Mouse (Mus musculus): Measurements from ENCODE around the gene Clhc1. TPM values are rescaled to one million over a fixed set of nuclear protein-coding genes. Genes with fewer than 3 reads are reported as not detected.
"Not testable (repeated sequence)": the region's sequence is repeated elsewhere in the genome, so short reads cannot be mapped to it uniquely, and the experiment has no call there.

Clhc1 gene
- total RNA-seq, 1 experiment = 0.67 TPM

- no peak for DNase-seq (ENCODE audit: low read depth, low spot score)
- in situ Hi-C loops (cut with MboI; ENCODE audit: low sequenced_read_pairs in 2 of 2, unreplicated experiment in 2 of 2) = no loop called here
- Histone ChIP-seq H3K4me3 (ENCODE audit: insufficient read depth in 1 of 2, low read depth in 1 of 2, low read length in 2 of 2, poor library complexity in 1 of 2, severe bottlenecking in 1 of 2) (no peak overlapping the region), H3K9ac (ENCODE audit: insufficient read depth, low read depth, low read length, poor library complexity, severe bottlenecking) (no peak overlapping the region), H3K27ac (ENCODE audit: insufficient read depth, low read depth, low read length, poor library complexity, severe bottlenecking) (no peak overlapping the region), H3K9me3 (ENCODE audit: control insufficient read depth, insufficient read depth, low read depth, low read length) (no peaks in the 10 kb centered on the region), H3K4me1 (ENCODE audit: control insufficient read depth in 2 of 2, insufficient read depth in 2 of 2, low read length in 2 of 2, poor library complexity in 1 of 2) (no peaks in the 10 kb centered on the region), H3K36me3 (ENCODE audit: control insufficient read depth, insufficient read depth, low read length, poor library complexity, severe bottlenecking) (peaks cover 10% of the 10 kb centered on the region)
- TF ChIP-seq CHD2 (IDR thresholded peaks at IDR 0.05; ENCODE audit: low read depth, low read length) (no peak), MAFK (IDR thresholded peaks at IDR 0.05; ENCODE audit: insufficient read depth, low read depth, low read length) (no peak)
These were observed 9.5 kb upstream of the Clhc1 start for GRCm38 (mm10) chr11:29538201-29538600.

- DNase-seq (ENCODE audit: low read depth, low spot score) = no peak
- in situ Hi-C loops (cut with MboI; ENCODE audit: low sequenced_read_pairs in 2 of 2, unreplicated experiment in 2 of 2) = no loop called here
- Histone ChIP-seq H3K9me3 (ENCODE audit: control insufficient read depth, insufficient read depth, low read depth, low read length) (no peaks in the 10 kb centered on the region), H3K36me3 (ENCODE audit: control insufficient read depth, insufficient read depth, low read length, poor library complexity, severe bottlenecking) (peaks cover 17% of the 10 kb centered on the region), H3K27ac (ENCODE audit: insufficient read depth, low read depth, low read length, poor library complexity, severe bottlenecking) (no peak overlapping the region; the same call in 1 of the 2 replicates), H3K9ac (ENCODE audit: insufficient read depth, low read depth, low read length, poor library complexity, severe bottlenecking) (no peak overlapping the region), H3K4me3 (ENCODE audit: insufficient read depth in 1 of 2, low read depth in 1 of 2, low read length in 2 of 2, poor library complexity in 1 of 2, severe bottlenecking in 1 of 2) (no peak overlapping the region), H3K4me1 (ENCODE audit: control insufficient read depth in 2 of 2, insufficient read depth in 2 of 2, low read length in 2 of 2, poor library complexity in 1 of 2) (no peaks in the 10 kb centered on the region)
- TF ChIP-seq HCFC1 (IDR thresholded peaks at IDR 0.05; ENCODE audit: borderline replicate concordance, insufficient read depth, low read length) (no peak), MAFK (IDR thresholded peaks at IDR 0.05; ENCODE audit: insufficient read depth, low read depth, low read length) (no peak), CHD2 (IDR thresholded peaks at IDR 0.05; ENCODE audit: low read depth, low read length) (peak; percentile 29; the same call in 1 of the 2 replicates), ZNF384 (IDR thresholded peaks at IDR 0.05; ENCODE audit: low read depth, low read length) (no peak)
These were observed 3.4 kb upstream of the Clhc1 start for GRCm38 (mm10) chr11:29544225-29544945.

- H3K4me3 ChIP-seq (ENCODE audit: insufficient read depth in 1 of 2, low read depth in 1 of 2, low read length in 2 of 2, poor library complexity in 1 of 2, severe bottlenecking in 1 of 2); in situ Hi-C loops (cut with MboI; ENCODE audit: low sequenced_read_pairs in 2 of 2, unreplicated experiment in 2 of 2); H3K4me1 ChIP-seq (ENCODE audit: control insufficient read depth in 2 of 2, insufficient read depth in 2 of 2, low read length in 2 of 2, poor library complexity in 1 of 2); H3K9ac ChIP-seq (ENCODE audit: insufficient read depth, low read depth, low read length, poor library complexity, severe bottlenecking); DNase-seq (ENCODE audit: low read depth, low spot score); H3K9me3 ChIP-seq (ENCODE audit: control insufficient read depth, insufficient read depth, low read depth, low read length); H3K27ac ChIP-seq (ENCODE audit: insufficient read depth, low read depth, low read length, poor library complexity, severe bottlenecking): not testable (repeated sequence)
- H3K36me3 ChIP-seq (ENCODE audit: control insufficient read depth, insufficient read depth, low read length, poor library complexity, severe bottlenecking) = peaks cover 17% of the 10 kb centered on the region
These were observed 2.5 kb upstream of the Clhc1 start for GRCm38 (mm10) chr11:29545150-29545752.

- H3K27ac ChIP-seq (ENCODE audit: insufficient read depth, low read depth, low read length, poor library complexity, severe bottlenecking); DNase-seq (ENCODE audit: low read depth, low spot score); in situ Hi-C loops (cut with MboI; ENCODE audit: low sequenced_read_pairs in 2 of 2, unreplicated experiment in 2 of 2); H3K9me3 ChIP-seq (ENCODE audit: control insufficient read depth, insufficient read depth, low read depth, low read length); H3K4me1 ChIP-seq (ENCODE audit: control insufficient read depth in 2 of 2, insufficient read depth in 2 of 2, low read length in 2 of 2, poor library complexity in 1 of 2): not testable (repeated sequence)
- peak overlapping the region; percentile 99 for H3K9ac ChIP-seq (ENCODE audit: insufficient read depth, low read depth, low read length, poor library complexity, severe bottlenecking)
- peak overlapping the region; percentile 90 to 97 for H3K4me3 ChIP-seq (ENCODE audit: insufficient read depth in 1 of 2, low read depth in 1 of 2, low read length in 2 of 2, poor library complexity in 1 of 2, severe bottlenecking in 1 of 2)
- H3K36me3 ChIP-seq (ENCODE audit: control insufficient read depth, insufficient read depth, low read length, poor library complexity, severe bottlenecking) = peaks cover 17% of the 10 kb centered on the region
These were observed 1.5 kb upstream of the Clhc1 start for GRCm38 (mm10) chr11:29546297-29546696.

- Histone ChIP-seq H3K36me3 (ENCODE audit: control insufficient read depth, insufficient read depth, low read length, poor library complexity, severe bottlenecking) (peaks cover 15% of the 10 kb centered on the region), H3K4me3 (ENCODE audit: insufficient read depth in 1 of 2, low read depth in 1 of 2, low read length in 2 of 2, poor library complexity in 1 of 2, severe bottlenecking in 1 of 2) (peak overlapping the region; percentile 90 to 97), H3K27ac (ENCODE audit: insufficient read depth, low read depth, low read length, poor library complexity, severe bottlenecking) (peak overlapping the region; percentile 28; the same call in 1 of the 2 replicates), H3K4me1 (ENCODE audit: control insufficient read depth in 2 of 2, insufficient read depth in 2 of 2, low read length in 2 of 2, poor library complexity in 1 of 2) (no peaks in the 10 kb centered on the region), H3K9me3 (ENCODE audit: control insufficient read depth, insufficient read depth, low read depth, low read length) (no peaks in the 10 kb centered on the region), H3K9ac (ENCODE audit: insufficient read depth, low read depth, low read length, poor library complexity, severe bottlenecking) (peak overlapping the region; percentile 99)
- TF ChIP-seq HCFC1 (IDR thresholded peaks at IDR 0.05; ENCODE audit: borderline replicate concordance, insufficient read depth, low read length) (no peak), CHD2 (IDR thresholded peaks at IDR 0.05; ENCODE audit: low read depth, low read length) (no peak), MAFK (IDR thresholded peaks at IDR 0.05; ENCODE audit: insufficient read depth, low read depth, low read length) (no peak), ZC3H11A (IDR thresholded peaks at IDR 0.05; ENCODE audit: borderline replicate concordance, low read depth, low read length) (no peak)
- no peak for DNase-seq (ENCODE audit: low read depth, low spot score)
- in situ Hi-C loops (cut with MboI; ENCODE audit: low sequenced_read_pairs in 2 of 2, unreplicated experiment in 2 of 2) = no loop called here
These were observed 988 bp upstream of the Clhc1 start for GRCm38 (mm10) chr11:29546762-29547161.

Measured in ES-E14 (cell line).